Mouse (Mus musculus): ENCODE results near the gene Kcnh2. TPM values are rescaled to one million over a fixed set of nuclear protein-coding genes. Genes with fewer than 3 reads are reported as not detected.

Gene Kcnh2
- polyA plus RNA-seq, 1 experiment from 2014 or later = 4.9 TPM

- no peak overlapping the region for H3K4me3 ChIP-seq (replicated peaks)
- no peak overlapping the region for H3K9ac ChIP-seq (replicated peaks)
- no peaks in the 10 kb centered on the region for H3K36me3 ChIP-seq
- peaks cover 4% of the 10 kb centered on the region for H3K4me1 ChIP-seq (replicated peaks)
- ATAC-seq (ENCODE audit: insufficient number of reproducible peaks, insufficient read depth, low FRiP score, low TSS enrichment, low read depth) = no peak
- H3K4me2 ChIP-seq = no peak overlapping the region
- H3K9me3 ChIP-seq = no peaks in the 10 kb centered on the region
- H3K27ac ChIP-seq = no peak overlapping the region
- peaks cover 3% of the 10 kb centered on the region; the same call in 1 of the 2 replicates for H3K27me3 ChIP-seq
- 84% methylated on average over 2 of the region's 2 CpGs for WGBS
Measured at GRCm38 (mm10) chr5:24378700-24379099, 27.3 kb upstream of the Kcnh2 start.

GRCm38 (mm10) chr5:24374666-24375328, 23.4 kb upstream of the Kcnh2 start:
- no peaks in the 10 kb centered on the region for H3K9me3 ChIP-seq
- H3K27ac ChIP-seq = no peak overlapping the region
- H3K9ac ChIP-seq (replicated peaks) = no peak overlapping the region
- no peak overlapping the region for H3K4me3 ChIP-seq (replicated peaks)
- H3K27me3 ChIP-seq = peaks cover 3% of the 10 kb centered on the region; the same call in 1 of the 2 replicates
- no peak for ATAC-seq (ENCODE audit: insufficient number of reproducible peaks, insufficient read depth, low FRiP score, low TSS enrichment, low read depth)
- H3K4me1 ChIP-seq (replicated peaks) = 0 out of 2 replicates have a peak, but pooled peaks cover 3% of the 10 kb centered on the region
- 87% methylated on average over 7 of the region's 7 CpGs for WGBS
- H3K4me2 ChIP-seq = no peak overlapping the region
- H3K36me3 ChIP-seq = no peaks in the 10 kb centered on the region

GRCm38 (mm10) chr5:24374216-24374615, 22.8 kb upstream of the Kcnh2 start:
- 0 out of 2 replicates have a peak, but pooled peaks cover 3% of the 10 kb centered on the region for H3K4me1 ChIP-seq (replicated peaks)
- 73% methylated on average over 6 of the region's 6 CpGs for WGBS
- no peak for ATAC-seq (ENCODE audit: insufficient number of reproducible peaks, insufficient read depth, low FRiP score, low TSS enrichment, low read depth)

GRCm38 (mm10) chr5:24373807-24374206, 22.4 kb upstream of the Kcnh2 start:
- WGBS = 75% methylated on average over 5 of the region's 5 CpGs
- ATAC-seq (ENCODE audit: insufficient number of reproducible peaks, insufficient read depth, low FRiP score, low TSS enrichment, low read depth) = no peak
- H3K27me3 ChIP-seq = peaks cover 3% of the 10 kb centered on the region; the same call in 1 of the 2 replicates

More at GRCm38 (mm10) chr5:24374216-24374615, 22.8 kb upstream of the Kcnh2 start:
- Histone ChIP-seq H3K9me3 (no peaks in the 10 kb centered on the region), H3K9ac (replicated peaks) (no peak overlapping the region), H3K36me3 (no peaks in the 10 kb centered on the region), H3K27ac (no peak overlapping the region), H3K4me3 (replicated peaks) (no peak overlapping the region), H3K27me3 (peaks cover 3% of the 10 kb centered on the region; the same call in 1 of the 2 replicates), H3K4me2 (no peak overlapping the region)

GRCm38 (mm10) chr5:24369767-24370166, 18.4 kb upstream of the Kcnh2 start:
- no peaks in the 10 kb centered on the region for H3K9me3 ChIP-seq
- no peak overlapping the region for H3K27ac ChIP-seq
- H3K36me3 ChIP-seq = no peaks in the 10 kb centered on the region
- no peak overlapping the region for H3K4me3 ChIP-seq (replicated peaks)
- H3K4me1 ChIP-seq (replicated peaks) = peaks cover 3% of the 10 kb centered on the region; the same call in 1 of the 2 replicates
- H3K27me3 ChIP-seq = 0 out of 2 replicates have a peak, but pooled peaks cover 2% of the 10 kb centered on the region
- 75% methylated on average over 9 of the region's 9 CpGs for WGBS
- H3K4me2 ChIP-seq = no peak overlapping the region
- ATAC-seq (ENCODE audit: insufficient number of reproducible peaks, insufficient read depth, low FRiP score, low TSS enrichment, low read depth) = no peak
- no peak overlapping the region for H3K9ac ChIP-seq (replicated peaks)

More at GRCm38 (mm10) chr5:24373807-24374206, 22.4 kb upstream of the Kcnh2 start:
- H3K36me3 ChIP-seq = no peaks in the 10 kb centered on the region
- H3K4me3 ChIP-seq (replicated peaks) = no peak overlapping the region
- H3K27ac ChIP-seq = no peak overlapping the region
- no peaks in the 10 kb centered on the region for H3K9me3 ChIP-seq
- H3K4me2 ChIP-seq = no peak overlapping the region
- H3K4me1 ChIP-seq (replicated peaks) = 0 out of 2 replicates have a peak, but pooled peaks cover 3% of the 10 kb centered on the region
- no peak overlapping the region for H3K9ac ChIP-seq (replicated peaks)

- Histone ChIP-seq H3K4me3 (replicated peaks) (no peak overlapping the region), H3K27ac (no peak overlapping the region), H3K9ac (replicated peaks) (no peak overlapping the region), H3K4me2 (no peak overlapping the region), H3K36me3 (no peaks in the 10 kb centered on the region), H3K27me3 (0 out of 2 replicates have a peak, but pooled peaks cover 4% of the 10 kb centered on the region), H3K9me3 (no peaks in the 10 kb centered on the region), H3K4me1 (replicated peaks) (peaks cover under 1% of the 10 kb centered on the region; the same call in 1 of the 2 replicates)
- no peak for ATAC-seq (ENCODE audit: insufficient number of reproducible peaks, insufficient read depth, low FRiP score, low TSS enrichment, low read depth)
- WGBS = 82% methylated on average over 9 of the region's 9 CpGs
Measured at GRCm38 (mm10) chr5:24366426-24366825, 15.0 kb upstream of the Kcnh2 start.

- H3K36me3 ChIP-seq = no peaks in the 10 kb centered on the region
Measured at GRCm38 (mm10) chr5:24365528-24365927, 14.1 kb upstream of the Kcnh2 start.

GRCm38 (mm10) chr5:24364963-24365362, 13.6 kb upstream of the Kcnh2 start:
- 85% methylated on average over 10 of the region's 10 CpGs for WGBS
- no peak overlapping the region for H3K27ac ChIP-seq
- H3K4me2 ChIP-seq = no peak overlapping the region
- H3K36me3 ChIP-seq = no peaks in the 10 kb centered on the region
- 0 out of 2 replicates have a peak, but pooled peaks cover 4% of the 10 kb centered on the region for H3K27me3 ChIP-seq
- no peak for ATAC-seq (ENCODE audit: insufficient number of reproducible peaks, insufficient read depth, low FRiP score, low TSS enrichment, low read depth)
- H3K9me3 ChIP-seq = no peaks in the 10 kb centered on the region
- H3K4me1 ChIP-seq (replicated peaks) = peaks cover 6% of the 10 kb centered on the region; the same call in 1 of the 2 replicates
- H3K9ac ChIP-seq (replicated peaks) = 0 out of 2 replicates have a peak overlapping the region, but pooled peaks have one; percentile 5
- no peak overlapping the region for H3K4me3 ChIP-seq (replicated peaks)

More at GRCm38 (mm10) chr5:24365528-24365927, 14.1 kb upstream of the Kcnh2 start:
- Histone ChIP-seq H3K9me3 (no peaks in the 10 kb centered on the region), H3K4me2 (no peak overlapping the region), H3K27ac (no peak overlapping the region), H3K4me3 (replicated peaks) (no peak overlapping the region), H3K9ac (replicated peaks) (0 out of 2 replicates have a peak overlapping the region, but pooled peaks have one; percentile 5), H3K27me3 (0 out of 2 replicates have a peak, but pooled peaks cover 4% of the 10 kb centered on the region), H3K4me1 (replicated peaks) (peaks cover 5% of the 10 kb centered on the region; the same call in 1 of the 2 replicates)
- whole genome bisulfite sequencing = 38% methylated on average over 5 of the region's 5 CpGs
- no peak for ATAC-seq (ENCODE audit: insufficient number of reproducible peaks, insufficient read depth, low FRiP score, low TSS enrichment, low read depth)

- Histone ChIP-seq H3K4me3 (replicated peaks) (no peak within 1 kb of the TSS), H3K4me2 (no peak within 1 kb of the TSS), H3K4me1 (replicated peaks) (peaks cover 6% of the 10 kb centered on the region; the same call in 1 of the 2 replicates), H3K27me3 (0 out of 2 replicates have a peak, but pooled peaks cover 4% of the 10 kb centered on the region), H3K27ac (no peak within 1 kb of the TSS), H3K36me3 (no peaks in the 10 kb centered on the region), H3K9me3 (no peaks in the 10 kb centered on the region), H3K9ac (replicated peaks) (0 out of 2 replicates have a peak within 1 kb of the TSS, but pooled peaks have one; percentile 5)
- no peak for ATAC-seq (ENCODE audit: insufficient number of reproducible peaks, insufficient read depth, low FRiP score, low TSS enrichment, low read depth)
- WGBS = 70% methylated on average over 12 of the region's 12 CpGs
Measured at GRCm38 (mm10) chr5:24364508-24364907, 13.1 kb upstream of the Kcnh2 start, which contains the start of gene Nos3. Gene Nos3, plus strand, starts transcription at chr5:24364810.

GRCm38 (mm10) chr5:24364061-24364460, 12.7 kb upstream of the Kcnh2 start:
- Histone ChIP-seq H3K27me3 (0 out of 2 replicates have a peak, but pooled peaks cover 4% of the 10 kb centered on the region), H3K4me1 (replicated peaks) (peaks cover 6% of the 10 kb centered on the region; the same call in 1 of the 2 replicates), H3K36me3 (no peaks in the 10 kb centered on the region), H3K27ac (no peak overlapping the region), H3K4me3 (replicated peaks) (no peak overlapping the region), H3K4me2 (no peak overlapping the region), H3K9me3 (no peaks in the 10 kb centered on the region), H3K9ac (replicated peaks) (no peak overlapping the region)
- no peak for ATAC-seq (ENCODE audit: insufficient number of reproducible peaks, insufficient read depth, low FRiP score, low TSS enrichment, low read depth)
- WGBS = 61% methylated on average over 3 of the region's 3 CpGs

DNA sequence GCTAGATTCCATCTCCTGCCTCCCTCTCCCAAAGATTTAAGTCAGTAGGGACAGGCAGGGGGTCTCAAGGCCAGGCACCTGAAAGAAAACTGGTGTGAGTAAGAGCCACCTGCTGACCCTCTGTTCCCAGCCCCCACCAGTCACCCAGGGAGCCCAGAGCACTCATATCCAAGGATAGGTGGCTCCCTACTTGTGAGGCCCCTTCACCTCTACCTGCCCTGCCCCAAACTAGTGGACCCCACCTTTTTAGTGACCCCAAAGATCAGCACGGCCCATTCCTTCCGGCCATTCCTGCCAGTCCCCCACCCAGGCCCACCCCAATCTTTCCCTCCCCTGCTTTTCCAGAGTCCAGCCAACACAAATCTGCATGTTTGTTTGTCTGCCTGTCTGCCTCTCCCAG, 12.1 kb upstream of the Kcnh2 start:
- Histone ChIP-seq H3K4me1 (replicated peaks) (peaks cover 6% of the 10 kb centered on the region; the same call in 1 of the 2 replicates), H3K27me3 (0 out of 2 replicates have a peak, but pooled peaks cover 4% of the 10 kb centered on the region), H3K4me3 (replicated peaks) (no peak overlapping the region), H3K9me3 (no peaks in the 10 kb centered on the region), H3K9ac (replicated peaks) (no peak overlapping the region), H3K27ac (no peak overlapping the region), H3K36me3 (no peaks in the 10 kb centered on the region), H3K4me2 (no peak overlapping the region)
- no peak for ATAC-seq (ENCODE audit: insufficient number of reproducible peaks, insufficient read depth, low FRiP score, low TSS enrichment, low read depth)
- 86% methylated on average over 2 of the region's 2 CpGs for WGBS

Measured in limb, embryonic 12.5 days (tissue).